Mouse (Mus musculus) kidney, adult 2 months (tissue): ENCODE results near the gene Cpsf4l. TPM values are rescaled to one million over a fixed set of nuclear protein-coding genes. Genes with fewer than 3 reads are reported as not detected.

Source experiments
- DNase-seq: peaks from one replicate; pipeline ENCODE4 v3.0.0; 2021
- H3K27ac ChIP-seq: fragments of 200-500 bp; 2 replicates; pipeline ENCODE4 v1.5.1; 2012; ENCODE audit warnings: low read depth, low read length, control low read depth, inconsistent platforms; ENCODE audit not compliant: insufficient read depth
- H3K27me3 ChIP-seq: fragments of 200-500 bp; replicated peaks from 2 replicates; pipeline ENCODE4 v1.6.1; 2012; ENCODE audit warnings: mild to moderate bottlenecking, moderate library complexity, low read length, inconsistent platforms; ENCODE audit not compliant: control insufficient read depth, insufficient read depth
- H3K36me3 ChIP-seq: fragments of 200-500 bp; 2 replicates; pipeline ENCODE4 v1.6.1; 2012; ENCODE audit warnings: mild to moderate bottlenecking, moderate library complexity, low read length, inconsistent platforms; ENCODE audit not compliant: control insufficient read depth, insufficient read depth
- H3K4me1 ChIP-seq: fragments of 200-500 bp; 2 replicates; pipeline ENCODE4 v1.6.1; 2011; ENCODE audit warnings: low read length; ENCODE audit not compliant: control insufficient read depth, insufficient read depth
- H3K4me3 ChIP-seq: fragments of 200-500 bp; 2 replicates; pipeline ENCODE4 v1.5.1; 2011; ENCODE audit warnings: mild to moderate bottlenecking, low read depth, low read length, control low read depth; ENCODE audit not compliant: insufficient read depth
- CTCF ChIP-seq: fragments of 200-500 bp; conservative IDR thresholded peaks from 2 replicates; pipeline ENCODE4 v1.5.1; 2011; ENCODE audit warnings: low read depth, mild to moderate bottlenecking, control low read depth, low read length, moderate library complexity, mixed read lengths; ENCODE audit not compliant: insufficient read depth, insufficient read length
- POLR2A ChIP-seq: fragments of 200-500 bp; IDR thresholded peaks from one replicate; pipeline ENCODE4 v1.6.1; 2011; ENCODE audit warnings: low read depth, low read length, control low read depth
- whole genome bisulfite sequencing: fragments of 180-500 bp; shearing (Covaris S2); methylation state at CpG from one replicate; pipeline ENCODE4 v1.1.7; 2018; 5-methylcytosine and 5-hydroxymethylcytosine counted together
- polyA plus RNA-seq: library from polyadenylated mRNA; depleted of rRNA; stranded (reverse); fragments of >200 nt; gene quantifications from 2 replicates; pipeline ENCODE4 v1.2.3, GENCODE M21; 2012

Gene Cpsf4l
- polyA plus RNA-seq, 1 experiment: 9.0 TPM

- no peaks in the 10 kb centered on the region for H3K27me3 ChIP-seq
- WGBS: 70% methylated on average over 2 of the region's 2 CpGs
- H3K4me3 ChIP-seq: no peak overlapping the region
- H3K36me3 ChIP-seq: peaks cover 2% of the 10 kb centered on the region; the same call in 1 of the 2 replicates
- peaks cover 16% of the 10 kb centered on the region; the same call in 1 of the 2 replicates for H3K4me1 ChIP-seq
- TF ChIP-seq POLR2A: no peak
- no peak for TF ChIP-seq CTCF
- H3K27ac ChIP-seq: no peak overlapping the region
- DNase-seq: no peak
Observed at GRCm38 (mm10) chr11:113676847-113677246, 33.0 kb downstream of the Cpsf4l start.

GRCm38 (mm10) chr11:113674595-113674994 lies 35.2 kb downstream of the Cpsf4l start:
- Histone ChIP-seq H3K36me3 (peaks cover 3% of the 10 kb centered on the region; the same call in 1 of the 2 replicates), H3K27ac (no peak overlapping the region), H3K4me1 (peaks cover 7% of the 10 kb centered on the region; the same call in 1 of the 2 replicates)

DNA sequence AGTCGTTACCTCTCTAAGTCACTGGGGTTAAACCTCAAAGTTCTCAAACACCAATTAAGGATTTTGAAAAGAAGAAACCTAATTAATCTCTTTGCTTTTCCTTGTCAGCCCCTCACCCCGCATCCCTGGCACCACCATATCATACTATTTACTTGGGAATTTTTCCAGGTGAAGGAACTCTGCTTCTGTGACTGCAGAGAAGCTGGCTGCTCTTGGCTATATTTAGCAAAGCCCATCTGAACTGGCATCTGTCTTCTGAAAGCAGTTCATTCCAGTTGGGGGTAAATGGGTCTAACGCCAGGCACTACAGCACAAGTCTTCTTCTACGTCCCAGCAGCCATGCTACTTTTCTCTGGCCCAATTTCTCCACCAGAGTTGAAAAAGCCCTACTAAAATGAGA lies 36.2 kb downstream of the Cpsf4l start:
- H3K27ac ChIP-seq: no peak overlapping the region
- 75% methylated on average over 4 of the region's 4 CpGs for WGBS
- H3K4me3 ChIP-seq: no peak overlapping the region
- TF ChIP-seq CTCF: no peak
- no peak for TF ChIP-seq POLR2A
- no peaks in the 10 kb centered on the region for H3K27me3 ChIP-seq
- no peak for DNase-seq
- H3K36me3 ChIP-seq: peaks cover 3% of the 10 kb centered on the region; the same call in 1 of the 2 replicates
- peaks cover 8% of the 10 kb centered on the region; the same call in 1 of the 2 replicates for H3K4me1 ChIP-seq

More at GRCm38 (mm10) chr11:113674595-113674994, 35.2 kb downstream of the Cpsf4l start:
- DNase-seq: no peak
- WGBS: 63% methylated on average over 5 of the region's 5 CpGs
- no peak for TF ChIP-seq CTCF
- no peak for TF ChIP-seq POLR2A
- Histone ChIP-seq H3K4me3 (no peak overlapping the region), H3K27me3 (no peaks in the 10 kb centered on the region)

- no peak for DNase-seq
- Histone ChIP-seq H3K4me3 (no peak overlapping the region), H3K4me1 (peaks cover 23% of the 10 kb centered on the region), H3K27ac (no peak overlapping the region), H3K27me3 (no peaks in the 10 kb centered on the region), H3K36me3 (peaks cover 1% of the 10 kb centered on the region; the same call in 1 of the 2 replicates)
- 61% methylated on average over 4 of the region's 4 CpGs for WGBS
- TF ChIP-seq CTCF: no peak
- no peak for TF ChIP-seq POLR2A
Observed at GRCm38 (mm10) chr11:113669711-113670110, 40.1 kb downstream of the Cpsf4l start.

- no peak for DNase-seq
- Histone ChIP-seq H3K27ac (peak overlapping the region; percentile 32; the same call in 1 of the 2 replicates), H3K27me3 (no peaks in the 10 kb centered on the region), H3K4me1 (peaks cover 23% of the 10 kb centered on the region), H3K36me3 (peaks cover 1% of the 10 kb centered on the region), H3K4me3 (no peak overlapping the region)
- no peak for TF ChIP-seq CTCF
- no peak for TF ChIP-seq POLR2A
- 61% methylated on average over 5 of the region's 5 CpGs for WGBS
Observed at GRCm38 (mm10) chr11:113668857-113669256, 41.0 kb downstream of the Cpsf4l start.

DNA sequence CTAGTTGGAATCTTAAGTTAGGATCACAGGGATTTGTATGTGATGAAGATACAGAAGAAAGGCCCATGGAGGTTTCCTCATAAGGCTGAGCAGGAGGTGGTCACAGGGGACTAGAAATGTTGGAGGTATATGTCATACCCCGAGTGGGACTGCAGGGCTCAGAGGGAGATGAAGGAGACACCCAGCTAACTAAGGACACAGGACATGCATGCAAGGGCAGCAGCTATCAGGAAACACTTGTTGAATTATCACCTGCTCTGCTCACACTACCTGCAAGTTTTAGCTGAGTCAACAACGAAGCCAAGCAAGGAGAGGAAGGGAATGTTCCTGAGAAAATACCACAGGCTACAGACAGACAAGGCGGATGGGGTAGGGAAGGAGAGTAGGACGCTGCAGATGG lies 42.1 kb downstream of the Cpsf4l start:
- peaks cover 5% of the 10 kb centered on the region for H3K36me3 ChIP-seq
- peak overlapping the region; percentile 77 for H3K27ac ChIP-seq

GRCm38 (mm10) chr11:113667122-113667521 lies 42.7 kb downstream of the Cpsf4l start:
- peak; percentile 85 for DNase-seq

More for the DNA sequence above, 42.1 kb downstream of the Cpsf4l start:
- 43% methylated on average over 4 of the region's 4 CpGs for WGBS
- Histone ChIP-seq H3K27me3 (no peaks in the 10 kb centered on the region), H3K4me3 (no peak overlapping the region), H3K4me1 (peaks cover 23% of the 10 kb centered on the region)
- DNase-seq: no peak
- no peak for TF ChIP-seq CTCF
- TF ChIP-seq POLR2A: no peak

More at GRCm38 (mm10) chr11:113667122-113667521, 42.7 kb downstream of the Cpsf4l start:
- 32% methylated on average over 2 of the region's 2 CpGs for WGBS
- Histone ChIP-seq H3K27me3 (no peaks in the 10 kb centered on the region), H3K4me1 (peaks cover 23% of the 10 kb centered on the region), H3K36me3 (peaks cover 5% of the 10 kb centered on the region), H3K27ac (peak overlapping the region; percentile 77), H3K4me3 (no peak overlapping the region)
- no peak for TF ChIP-seq POLR2A
- TF ChIP-seq CTCF: no peak
